Mouse (Mus musculus) liver, embryonic 12.5 days (tissue): Measurements from ENCODE around the gene Cypt2. TPM values are rescaled to one million over a fixed set of nuclear protein-coding genes. Genes with fewer than 3 reads are reported as not detected.
"Not testable (repeated sequence)": the region's sequence is repeated elsewhere in the genome, so short reads cannot be mapped to it uniquely, and the experiment has no call there.

ENCODE experiments used
- ATAC-seq: fragments of 200-750 bp; cut with Nextera tagmentation; 2 replicates; pipeline ENCODE4 v1.8.0; 2017; ENCODE audit warnings: moderate number of reproducible peaks, mild to moderate bottlenecking, moderate library complexity
- H3K27ac ChIP-seq: fragments of 300-500 bp; sonication (generic); 2 replicates; pipeline ENCODE4 v1.5.1; 2016; ENCODE audit warnings: mild to moderate bottlenecking
- H3K27me3 ChIP-seq: fragments of 300-500 bp; sonication (generic); replicated peaks from 2 replicates; pipeline ENCODE4 v1.6.1; 2016; ENCODE audit warnings: mild to moderate bottlenecking, moderate library complexity
- H3K36me3 ChIP-seq: fragments of 300-500 bp; sonication (generic); 2 replicates; pipeline ENCODE4 v1.6.1; 2016; ENCODE audit warnings: mild to moderate bottlenecking, moderate library complexity
- H3K4me1 ChIP-seq: fragments of 300-500 bp; sonication (generic); 2 replicates; pipeline ENCODE4 v1.6.1; 2016
- H3K4me2 ChIP-seq: fragments of 300-500 bp; sonication (generic); 2 replicates; pipeline ENCODE4 v1.6.1; 2016; ENCODE audit warnings: mild to moderate bottlenecking, moderate library complexity
- H3K4me3 ChIP-seq: fragments of 300-500 bp; sonication (generic); 2 replicates; pipeline ENCODE4 v1.5.1; 2016; ENCODE audit warnings: mild to moderate bottlenecking, moderate library complexity
- H3K9ac ChIP-seq: fragments of 300-500 bp; sonication (generic); 2 replicates; pipeline ENCODE4 v1.6.1; 2016; ENCODE audit warnings: mild to moderate bottlenecking, moderate library complexity
- H3K9me3 ChIP-seq: fragments of 300-500 bp; sonication (generic); replicated peaks from 2 replicates; pipeline ENCODE4 v1.6.1; 2016; ENCODE audit warnings: mild to moderate bottlenecking, moderate library complexity
- WGBS: fragments of 180-500 bp; shearing (Covaris S2); methylation state at CpG from one replicate; pipeline ENCODE4 v1.1.7; 2016; ENCODE audit not compliant: insufficient replicate concordance; 5-methylcytosine and 5-hydroxymethylcytosine counted together
- polyA plus RNA-seq: library from polyadenylated mRNA; unstranded; fragments of >200 nt; fragmentation: Nextera tagmentation; extraction: Ambion mirVana; gene quantifications from 2 replicates; pipeline ENCODE4 v1.2.1, GENCODE M21; 2016

Cypt2 gene
- polyA plus RNA-seq: not detected in 2 replicates

GRCm38 (mm10) chrX:105499472-105499871 is at the start of gene Cypt2:
Gene Cypt2 (plus strand): TSS chrX:105499772.
- H3K4me3 ChIP-seq, ATAC-seq, H3K9ac ChIP-seq, H3K9me3 ChIP-seq, H3K27me3 ChIP-seq, H3K36me3 ChIP-seq, H3K4me1 ChIP-seq, H3K27ac ChIP-seq, H3K4me2 ChIP-seq: not testable (repeated sequence)
- WGBS: 87% methylated on average over 4 of the region's 4 CpGs

- 76% methylated on average over 6 of the region's 6 CpGs for WGBS
- no peak overlapping the region for H3K9ac ChIP-seq
Observed at GRCm38 (mm10) chrX:105546234-105546633, 46.7 kb downstream of the Cypt2 start.

More at GRCm38 (mm10) chrX:105546234-105546633, 46.7 kb downstream of the Cypt2 start:
- Histone ChIP-seq H3K4me3 (no peak overlapping the region), H3K27me3 (no peaks in the 10 kb centered on the region), H3K4me1 (no peaks in the 10 kb centered on the region), H3K27ac (no peak overlapping the region), H3K36me3 (no peaks in the 10 kb centered on the region), H3K4me2 (no peak overlapping the region), H3K9me3 (no peaks in the 10 kb centered on the region)
- no peak for ATAC-seq
